Mouse (Mus musculus): ENCODE measurements around the gene Mterf4. TPM values are rescaled to one million over a fixed set of nuclear protein-coding genes. Genes with fewer than 3 reads are reported as not detected.
A peak's percentile ranks its signal among the peaks of the same experiment; 100 is the strongest.

Mterf4 gene
- polyA plus RNA-seq, 1 experiment from 2014 or later, result 34.9 TPM

DNA sequence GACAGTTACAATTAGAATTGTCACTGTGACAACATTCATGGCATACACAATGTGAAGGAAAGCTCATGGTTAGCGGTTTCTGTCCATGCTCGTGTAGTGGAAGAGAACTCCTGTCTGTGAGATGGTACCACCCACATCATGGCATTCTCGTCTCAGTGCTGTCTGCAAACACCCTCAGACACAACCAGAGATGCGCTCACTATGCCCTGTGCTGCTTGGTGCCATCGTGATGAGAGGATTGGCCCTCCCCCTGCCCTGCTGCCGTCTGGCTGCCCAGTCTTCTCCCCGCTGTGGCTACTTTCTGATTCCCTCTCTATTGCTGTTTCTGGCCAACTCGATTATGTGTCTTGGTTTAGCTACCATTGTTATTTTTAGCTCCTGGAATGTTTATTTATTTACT, 13.7 kb downstream of the Mterf4 start:
- no peak overlapping the region for H3K27ac ChIP-seq (replicated peaks)
- no peaks in the 10 kb centered on the region for H3K27me3 ChIP-seq (ENCODE audit: low read depth, poor library complexity, severe bottlenecking)
- H3K36me3 ChIP-seq, result peaks cover 12% of the 10 kb centered on the region
- no peak overlapping the region for H3K4me3 ChIP-seq
- H3K9me3 ChIP-seq (replicated peaks), result no peaks in the 10 kb centered on the region
- DNase-seq (ENCODE audit: low spot score), result no peak
- H3K4me1 ChIP-seq, result no peaks in the 10 kb centered on the region
- WGBS, result 73% methylated on average over 8 of the region's 8 CpGs

GRCm38 (mm10) chr1:93291591-93291990, 14.1 kb downstream of the Mterf4 start:
- no peak overlapping the region for H3K27ac ChIP-seq (replicated peaks)
- H3K4me3 ChIP-seq, result no peak overlapping the region
- 92% methylated on average over 1 of the region's 1 CpGs for WGBS
- no peaks in the 10 kb centered on the region for H3K27me3 ChIP-seq (ENCODE audit: low read depth, poor library complexity, severe bottlenecking)
- H3K36me3 ChIP-seq, result peaks cover 7% of the 10 kb centered on the region
- no peak for DNase-seq (ENCODE audit: low spot score)
- no peaks in the 10 kb centered on the region for H3K9me3 ChIP-seq (replicated peaks)
- no peaks in the 10 kb centered on the region for H3K4me1 ChIP-seq

- Histone ChIP-seq H3K27ac (replicated peaks) (no peak overlapping the region), H3K4me1 (no peaks in the 10 kb centered on the region), H3K9me3 (replicated peaks) (no peaks in the 10 kb centered on the region), H3K36me3 (peaks cover 5% of the 10 kb centered on the region), H3K4me3 (no peak overlapping the region), H3K27me3 (ENCODE audit: low read depth, poor library complexity, severe bottlenecking) (no peaks in the 10 kb centered on the region)
- 84% methylated on average over 4 of the region's 4 CpGs for WGBS
- DNase-seq (ENCODE audit: low spot score), result no peak
Measured at GRCm38 (mm10) chr1:93290956-93291355, 14.8 kb downstream of the Mterf4 start.

DNA sequence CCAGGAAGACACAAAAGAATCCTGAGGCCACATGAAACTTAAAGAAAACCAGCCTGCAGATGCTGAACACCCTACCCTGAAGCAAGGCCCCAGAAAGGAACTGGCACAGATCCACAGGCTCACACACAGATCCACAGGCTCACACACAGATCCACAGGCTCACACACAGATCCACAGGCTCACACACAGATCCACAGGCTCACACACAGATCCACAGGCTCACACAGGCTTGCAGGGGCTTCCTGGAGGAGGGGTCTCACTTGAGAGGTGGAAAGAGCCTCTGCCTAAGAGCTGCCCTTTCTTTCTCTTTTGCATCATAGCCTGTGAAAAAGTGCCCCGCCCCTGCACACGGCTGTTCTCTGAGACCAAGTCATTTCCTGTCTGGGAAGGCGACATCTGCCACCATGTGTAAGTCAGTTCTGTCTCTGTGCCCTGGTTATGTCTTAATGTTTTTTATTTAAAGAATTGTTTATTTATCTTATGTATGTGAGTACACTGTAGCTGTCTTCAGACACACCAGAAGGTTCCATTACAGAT, 16.0 kb downstream of the Mterf4 start:
- Histone ChIP-seq H3K27me3 (ENCODE audit: low read depth, poor library complexity, severe bottlenecking) (no peaks in the 10 kb centered on the region), H3K4me3 (no peak overlapping the region), H3K9me3 (replicated peaks) (no peaks in the 10 kb centered on the region), H3K36me3 (no peaks in the 10 kb centered on the region), H3K4me1 (no peaks in the 10 kb centered on the region), H3K27ac (replicated peaks) (no peak overlapping the region)
- no peak for DNase-seq (ENCODE audit: low spot score)
- WGBS, result 74% methylated on average over 3 of the region's 3 CpGs

DNA sequence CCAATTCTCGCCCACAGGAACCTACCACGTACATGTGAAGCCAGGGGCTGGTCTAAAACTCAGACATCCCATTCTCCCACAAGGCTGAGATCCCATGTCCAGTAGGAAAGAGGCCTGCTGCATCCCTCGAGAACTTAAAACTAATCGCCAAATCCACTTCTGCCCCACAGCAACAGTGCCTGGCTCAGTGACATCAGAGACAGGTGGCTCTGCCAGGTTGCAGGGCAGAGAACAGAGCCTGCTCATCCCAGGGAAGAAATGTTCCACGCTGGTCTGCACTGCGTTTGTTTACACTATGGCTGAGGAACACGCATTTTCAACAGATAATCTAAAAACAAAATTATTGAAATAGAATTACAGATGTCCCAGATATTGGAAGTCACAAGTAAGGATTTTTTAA, 28.7 kb downstream of the Mterf4 start:
- peaks cover 7% of the 10 kb centered on the region for H3K4me1 ChIP-seq

DNA sequence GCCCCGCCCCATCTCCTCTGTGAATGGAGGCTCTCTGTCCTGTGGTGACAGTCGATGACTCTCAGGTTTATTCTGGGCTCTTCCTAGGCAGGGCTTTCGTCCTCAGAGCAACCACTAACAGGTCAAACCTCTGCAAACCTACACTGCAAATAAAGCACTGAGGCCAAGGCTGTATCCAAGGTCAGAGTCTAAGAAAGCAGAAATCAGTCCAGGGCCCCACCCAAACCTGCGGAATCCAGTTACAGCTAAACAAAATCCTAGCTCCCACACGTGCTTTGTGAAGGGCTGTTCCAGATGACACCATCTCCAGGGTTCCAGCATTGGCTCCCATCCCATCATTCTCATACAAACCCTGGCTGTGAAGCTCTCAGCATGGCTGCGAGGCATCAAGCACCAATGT, 30.2 kb downstream of the Mterf4 start:
- Histone ChIP-seq H3K27me3 (ENCODE audit: low read depth, poor library complexity, severe bottlenecking) (no peaks in the 10 kb centered on the region), H3K4me1 (peaks cover 7% of the 10 kb centered on the region), H3K36me3 (no peaks in the 10 kb centered on the region), H3K4me3 (no peak overlapping the region), H3K27ac (replicated peaks) (no peak overlapping the region), H3K9me3 (replicated peaks) (no peaks in the 10 kb centered on the region)
- WGBS, result 84% methylated on average over 6 of the region's 6 CpGs
- DNase-seq (ENCODE audit: low spot score), result no peak

More for the DNA sequence above, 28.7 kb downstream of the Mterf4 start:
- no peak overlapping the region for H3K4me3 ChIP-seq
- no peak for DNase-seq (ENCODE audit: low spot score)
- H3K9me3 ChIP-seq (replicated peaks), result no peaks in the 10 kb centered on the region
- H3K27me3 ChIP-seq (ENCODE audit: low read depth, poor library complexity, severe bottlenecking), result no peaks in the 10 kb centered on the region
- H3K36me3 ChIP-seq, result no peaks in the 10 kb centered on the region
- 83% methylated on average over 7 of the region's 7 CpGs for WGBS
- no peak overlapping the region for H3K27ac ChIP-seq (replicated peaks)

DNA sequence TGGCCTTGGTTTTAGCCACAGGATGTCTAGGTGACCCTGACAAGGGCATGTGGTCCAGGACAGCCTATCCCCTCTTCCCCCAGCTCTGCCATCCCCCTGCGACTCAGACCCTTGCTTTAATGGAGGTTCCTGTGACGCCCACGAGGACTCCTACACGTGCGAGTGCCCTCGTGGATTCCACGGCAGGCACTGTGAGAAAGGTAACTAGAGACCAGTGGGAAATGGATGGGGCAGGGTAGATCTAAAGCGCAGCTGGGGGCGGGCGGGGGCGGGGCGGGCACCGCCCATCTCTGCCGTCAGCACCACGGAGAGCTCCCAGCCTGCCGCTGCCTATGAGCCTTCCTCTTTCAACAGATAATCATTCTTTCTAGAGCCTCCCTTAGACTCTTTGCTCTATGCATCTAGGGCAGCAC, 33.3 kb downstream of the Mterf4 start:
- H3K4me3 ChIP-seq, result peak overlapping the region; percentile 30; the same call in 1 of the 2 replicates

GRCm38 (mm10) chr1:93271751-93272150, 34.0 kb downstream of the Mterf4 start:
- no peak overlapping the region for H3K4me3 ChIP-seq
- H3K4me1 ChIP-seq, result peaks cover 7% of the 10 kb centered on the region
- H3K36me3 ChIP-seq, result no peaks in the 10 kb centered on the region
- no peak overlapping the region for H3K27ac ChIP-seq (replicated peaks)
- no peaks in the 10 kb centered on the region for H3K9me3 ChIP-seq (replicated peaks)
- no peaks in the 10 kb centered on the region for H3K27me3 ChIP-seq (ENCODE audit: low read depth, poor library complexity, severe bottlenecking)
- 82% methylated on average over 6 of the region's 6 CpGs for WGBS
- DNase-seq (ENCODE audit: low spot score), result no peak

More for the DNA sequence above, 33.3 kb downstream of the Mterf4 start:
- Histone ChIP-seq H3K36me3 (no peaks in the 10 kb centered on the region), H3K9me3 (replicated peaks) (no peaks in the 10 kb centered on the region), H3K27me3 (ENCODE audit: low read depth, poor library complexity, severe bottlenecking) (no peaks in the 10 kb centered on the region), H3K4me1 (peaks cover 7% of the 10 kb centered on the region), H3K27ac (replicated peaks) (no peak overlapping the region)
- WGBS, result 6% methylated on average over 15 of the region's 16 CpGs
- DNase-seq (ENCODE audit: low spot score), result peak; percentile 47

DNA sequence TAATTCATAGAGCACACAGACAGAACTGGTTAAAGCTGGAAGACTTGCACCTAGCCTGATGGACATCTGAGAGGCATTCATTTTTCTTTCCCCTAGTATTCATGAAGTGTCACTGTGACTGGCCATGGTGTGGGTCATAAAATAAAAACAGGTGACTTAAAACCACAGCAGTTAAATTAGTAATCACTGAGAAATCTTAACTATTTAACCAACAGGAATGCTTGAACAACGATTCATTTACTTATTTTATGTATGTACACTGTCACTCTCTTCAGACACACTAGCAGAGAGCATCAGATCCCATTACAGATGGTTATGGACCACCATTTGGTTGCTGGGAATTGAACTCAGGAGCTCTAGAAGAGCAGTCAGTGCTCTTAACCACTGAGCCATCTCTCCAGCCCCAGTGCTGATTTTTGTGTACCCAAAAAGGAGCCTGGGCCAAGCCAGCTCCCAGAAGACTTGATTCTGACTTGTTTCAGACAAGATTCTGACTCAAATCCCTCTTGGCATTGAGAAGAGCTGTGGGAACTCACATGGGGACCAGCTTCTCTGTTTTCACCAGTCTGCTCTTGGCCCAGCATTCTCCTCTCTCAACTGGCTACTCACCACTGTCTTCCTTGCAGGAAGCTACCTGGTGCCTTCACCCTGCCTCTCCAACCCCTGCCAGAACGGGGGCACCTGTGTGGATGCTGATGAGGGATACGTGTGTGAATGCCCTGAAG, 35.0 kb downstream of the Mterf4 start:
- H3K4me3 ChIP-seq, result no peak overlapping the region
- peaks cover 7% of the 10 kb centered on the region for H3K4me1 ChIP-seq
- 72% methylated on average over 3 of the region's 3 CpGs for WGBS
- no peak for DNase-seq (ENCODE audit: low spot score)
- H3K36me3 ChIP-seq, result no peaks in the 10 kb centered on the region
- H3K27ac ChIP-seq (replicated peaks), result no peak overlapping the region
- H3K9me3 ChIP-seq (replicated peaks), result no peaks in the 10 kb centered on the region
- no peaks in the 10 kb centered on the region for H3K27me3 ChIP-seq (ENCODE audit: low read depth, poor library complexity, severe bottlenecking)

DNA sequence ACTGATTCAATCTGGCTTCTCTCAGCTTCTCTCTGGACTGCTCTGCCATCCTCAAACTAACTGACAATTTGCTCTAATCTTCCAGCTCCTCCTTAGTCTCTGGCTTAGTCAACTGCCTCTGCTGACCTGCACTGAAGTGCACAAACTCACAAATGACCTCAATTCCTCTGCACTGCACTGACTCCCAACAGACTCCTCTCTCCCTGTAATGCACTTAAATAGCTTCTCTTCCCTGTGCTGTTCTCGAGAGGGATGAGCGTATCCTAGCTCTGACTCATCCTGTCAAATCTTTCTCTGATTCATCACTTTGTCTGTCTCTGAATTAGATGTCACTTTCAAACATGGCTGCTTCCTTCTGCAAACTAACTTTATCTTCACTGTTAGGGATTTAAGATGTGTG, 37.5 kb downstream of the Mterf4 start:
- 84% methylated on average over 2 of the region's 2 CpGs for WGBS
- DNase-seq (ENCODE audit: low spot score), result no peak
- Histone ChIP-seq H3K4me3 (no peak overlapping the region), H3K27me3 (ENCODE audit: low read depth, poor library complexity, severe bottlenecking) (no peaks in the 10 kb centered on the region), H3K4me1 (peaks cover 7% of the 10 kb centered on the region), H3K36me3 (no peaks in the 10 kb centered on the region), H3K9me3 (replicated peaks) (no peaks in the 10 kb centered on the region), H3K27ac (replicated peaks) (no peak overlapping the region)

DNA sequence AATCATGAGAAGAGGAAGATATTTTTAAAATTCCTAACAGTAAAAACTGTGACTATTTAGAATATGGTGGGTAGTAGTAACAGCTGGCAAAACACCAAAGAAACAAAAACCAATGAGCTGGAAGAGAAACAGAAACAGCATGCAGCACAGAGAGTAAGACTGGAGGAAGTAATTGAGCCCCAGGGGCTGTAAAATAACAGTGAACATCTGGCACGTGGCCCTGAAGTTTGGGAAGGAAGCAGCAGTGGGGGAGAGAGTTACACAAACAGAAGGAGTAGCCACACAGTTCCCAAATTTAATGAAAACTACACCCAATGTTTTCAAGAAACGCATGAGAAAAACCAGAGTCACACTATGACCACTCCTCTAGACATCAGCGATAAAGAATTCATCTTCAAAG, 38.5 kb downstream of the Mterf4 start:
- no peaks in the 10 kb centered on the region for H3K9me3 ChIP-seq (replicated peaks)
- H3K4me1 ChIP-seq, result peaks cover 2% of the 10 kb centered on the region
- no peaks in the 10 kb centered on the region for H3K27me3 ChIP-seq (ENCODE audit: low read depth, poor library complexity, severe bottlenecking)
- no peak for DNase-seq (ENCODE audit: low spot score)
- WGBS, result 55% methylated on average over 3 of the region's 3 CpGs
- no peaks in the 10 kb centered on the region for H3K36me3 ChIP-seq
- no peak overlapping the region for H3K4me3 ChIP-seq
- no peak overlapping the region for H3K27ac ChIP-seq (replicated peaks)

GRCm38 (mm10) chr1:93257560-93257959, 48.2 kb downstream of the Mterf4 start:
- DNase-seq (ENCODE audit: low spot score), result no peak
- 0 out of 2 replicates have a peak, but pooled peaks cover 4% of the 10 kb centered on the region for H3K4me1 ChIP-seq
- 79% methylated on average over 1 of the region's 1 CpGs for WGBS
- H3K4me3 ChIP-seq, result no peak overlapping the region
- H3K27me3 ChIP-seq (ENCODE audit: low read depth, poor library complexity, severe bottlenecking), result no peaks in the 10 kb centered on the region
- H3K27ac ChIP-seq (replicated peaks), result no peak overlapping the region
- H3K9me3 ChIP-seq (replicated peaks), result no peaks in the 10 kb centered on the region
- no peaks in the 10 kb centered on the region for H3K36me3 ChIP-seq

GRCm38 (mm10) chr1:93255761-93256160, 50.0 kb downstream of the Mterf4 start:
- Histone ChIP-seq H3K9me3 (replicated peaks) (no peaks in the 10 kb centered on the region), H3K4me3 (no peak overlapping the region), H3K36me3 (no peaks in the 10 kb centered on the region), H3K4me1 (0 out of 2 replicates have a peak, but pooled peaks cover 4% of the 10 kb centered on the region), H3K27me3 (ENCODE audit: low read depth, poor library complexity, severe bottlenecking) (no peaks in the 10 kb centered on the region), H3K27ac (replicated peaks) (no peak overlapping the region)
- WGBS, result 89% methylated on average over 7 of the region's 7 CpGs
- no peak for DNase-seq (ENCODE audit: low spot score)

Data from midbrain, embryonic 10.5 days (tissue).